Mouse (Mus musculus) embryonic fibroblast, embryonic 13.5 days (primary cell): Measurements from ENCODE around the gene 4933424G06Rik.

Source experiments
- CTCF ChIP-seq: IDR thresholded peaks from 2 replicates; pipeline ENCODE4 v1.5.1; 2011; ENCODE audit warnings: mild to moderate bottlenecking, control low read depth, low read length, moderate library complexity, borderline replicate concordance; ENCODE audit not compliant: insufficient read depth
- POLR2A ChIP-seq: IDR thresholded peaks from 2 replicates; pipeline ENCODE4 v1.6.1; 2011; ENCODE audit warnings: low read depth, mild to moderate bottlenecking, control low read depth, low read length, moderate library complexity

DNA sequence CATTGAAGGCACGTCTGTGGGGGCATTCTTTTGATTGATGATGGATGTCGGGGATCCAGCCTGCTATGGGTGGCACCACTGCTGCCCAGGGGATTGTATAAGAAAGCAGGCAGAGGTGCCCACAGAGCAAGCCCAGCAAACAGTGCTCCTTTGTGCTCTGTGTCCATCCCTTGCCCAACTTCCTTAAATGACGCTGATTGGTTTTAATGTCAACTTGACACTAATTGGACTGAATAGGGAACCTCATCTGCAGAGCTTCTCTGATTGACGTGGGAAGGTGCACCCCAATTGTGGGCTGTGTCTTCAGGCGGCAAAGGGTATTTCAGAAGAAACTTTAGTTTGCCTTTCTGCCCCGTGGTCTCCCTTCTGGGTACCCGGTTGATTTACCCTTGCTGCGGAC is 79.5 kb downstream of the 4933424G06Rik start:
- TF ChIP-seq CTCF (no peak), POLR2A (no peak)
